Mouse (Mus musculus) CD4-positive naive resting alpha-beta T cell, adult 76 days (primary cell): ENCODE measurements around the gene Layn. TPM values are rescaled to one million over a fixed set of nuclear protein-coding genes. Genes with fewer than 3 reads are reported as not detected.

Experiments
- total RNA-seq: library from RNA; stranded (reverse); gene quantifications from one replicate; pipeline ENCODE4 v1.2.4, GENCODE M21; 2023

Gene Layn
- total RNA-seq: not detected

DNA sequence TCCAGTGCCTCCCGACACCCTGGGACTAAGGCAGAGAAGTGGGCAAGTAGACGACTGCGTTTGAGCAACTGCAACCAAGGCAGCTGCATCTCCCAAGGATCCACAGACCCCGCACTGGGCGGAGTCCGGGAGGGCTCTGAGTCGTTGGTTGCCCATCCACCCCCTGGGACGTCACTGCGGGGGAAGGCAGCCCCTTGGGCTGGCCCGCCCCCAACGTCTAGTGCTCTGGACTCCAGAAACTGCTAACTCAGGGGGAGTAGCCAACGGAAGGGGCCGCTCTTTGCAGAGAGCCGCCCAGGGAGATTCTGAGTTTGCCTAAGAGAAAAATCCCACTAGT lies at the start of gene Layn:
TSS of gene Layn (minus strand) at position 116 of the 337 bp plus-strand sequence.

GRCm38 (mm10) chr9:51101756-51102425 lies 25.0 kb upstream of the Layn start, which contains the start of gene 4833427G06Rik:
4833427G06Rik (minus strand) TSS chr9:51102078.

DNA sequence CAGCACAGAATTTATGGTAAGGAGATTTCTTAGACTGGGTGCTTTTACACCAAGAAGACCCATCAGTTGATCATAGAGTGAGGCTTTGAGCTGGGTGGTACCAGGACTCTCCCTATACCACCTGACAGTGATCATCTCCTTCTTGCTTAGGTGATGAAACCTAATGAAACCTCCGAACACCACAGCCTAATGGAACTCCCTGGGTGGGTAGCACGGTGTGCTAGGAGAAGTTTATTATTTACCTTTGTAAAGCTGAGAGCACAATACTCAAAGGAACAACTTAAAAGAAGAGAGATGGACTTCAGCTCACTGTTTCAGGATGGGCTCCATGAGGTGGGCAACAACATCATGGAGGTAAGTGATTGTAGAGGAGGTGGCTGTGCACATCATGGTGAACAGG lies 16.3 kb downstream of the Layn start, which contains the start of gene Btg4:
TSS of gene Btg4 (plus strand) at position 301 of the 400 bp plus-strand sequence.

GRCm38 (mm10) chr9:51008841-51009655 lies 67.8 kb downstream of the Layn start, which contains the start of gene Sik2:
Sik2 (minus strand) TSS chr9:51009073.

Other genes starting within 250 kb of the Layn start
- 68.4 TPM for gene Ppp2r1b, start 231.8 kb downstream of the Layn start, total RNA-seq
- gene Sik2, start 68.0 kb downstream of the Layn start, total RNA-seq: 43.6 TPM
- not detected for gene Btg4, start 16.2 kb downstream of the Layn start, total RNA-seq
- not detected for gene 4833427G06Rik, start 25.0 kb upstream of the Layn start, total RNA-seq
- gene Gm32742, start 88.4 kb upstream of the Layn start, total RNA-seq: not detected
- gene Pou2af1, start 136.6 kb upstream of the Layn start, total RNA-seq: 26.3 TPM
- gene Colca2, start 201.5 kb upstream of the Layn start, total RNA-seq: not detected